Mouse (Mus musculus) thymus, adult 2 months (tissue): ENCODE data around the gene Mpzl3.

Experiments used
- CTCF ChIP-seq: fragments of 200-500 bp; IDR thresholded peaks from 2 replicates; pipeline ENCODE4 v1.5.1; 2012; ENCODE audit warnings: mild to moderate bottlenecking, control low read depth, low read length, moderate library complexity, borderline replicate concordance; ENCODE audit not compliant: control insufficient read depth, poor library complexity, insufficient read depth; ENCODE audit errors: extremely low read depth
- POLR2A ChIP-seq: fragments of 200-500 bp; IDR thresholded peaks from 2 replicates; pipeline ENCODE4 v1.6.1; 2012; ENCODE audit warnings: mild to moderate bottlenecking, low read length, control low read depth, moderate library complexity; ENCODE audit not compliant: control insufficient read depth, poor library complexity, insufficient read depth; ENCODE audit errors: extremely low read depth

- TF ChIP-seq POLR2A (no peak), CTCF (no peak)
Observed at GRCm38 (mm10) chr9:45122209-45122761, 67.3 kb downstream of the Mpzl3 start.
